Mouse (Mus musculus) Patski (cell line): Measurements from ENCODE around the gene Prkar2a. TPM values are rescaled to one million over a fixed set of nuclear protein-coding genes. Genes with fewer than 3 reads are reported as not detected.

Experiments used
- ATAC-seq: fragments of 100-300 bp; one replicate; pipeline ENCODE4 v1.8.0; 2021
- CTCF ChIA-PET: fragments of 350-600 bp; sonication (Branson Sonifier 250); formaldehyde crosslinking; loops from one replicate; lab custom pipeline; 2022; ENCODE audit warnings: inconsistent platforms; lab: Charles Lee
- POLR2A ChIA-PET: fragments of 350-600 bp; sonication (Branson Sonifier 250); formaldehyde crosslinking; loops from one replicate; lab custom pipeline; 2022; ENCODE audit warnings: antibody characterized with exemption, inconsistent platforms; lab: Charles Lee
- DNase-seq: peaks from one replicate; pipeline ENCODE4 v3.0.0-alpha.2; 2011; ENCODE audit warnings: low read depth, low spot score
- H3K27me3 ChIP-seq: fragments of 371-371 bp; one replicate; pipeline ENCODE4 v1.5.1; 2021
- CTCF ChIP-seq: fragments of 100-300 bp; IDR thresholded peaks from one replicate; pipeline ENCODE4 v1.5.1; 2021
- in situ Hi-C: fragments of 300-500 bp; cut with MboI; formaldehyde crosslinking; loops from 3 replicates; pipeline ENCODE4 v1.11.1; 2018; ENCODE audit warnings: low pct_unique_long_range_greater_than_20kb, mixed read lengths
- polyA plus RNA-seq: library from polyadenylated mRNA; unstranded; gene quantifications from one replicate; pipeline ENCODE4 v1.2.3, GENCODE M21; 2021

Gene Prkar2a
- polyA plus RNA-seq, 1 experiment from 2014 or later = 30.9 TPM

GRCm38 (mm10) chr9:108752142-108752920, 63.2 kb downstream of the Prkar2a start:
- no peak for ATAC-seq
- ChIA-PET POLR2A (interaction anchor here (0.6 kb wide), 2 partner anchors 28 to 267 kb away, joined by 3 to 5 read pairs; no protein-coding TSS in a partner anchor), CTCF (no interaction called here)
- in situ Hi-C loops = no loop called here
- DNase-seq = no peak
- H3K27me3 ChIP-seq = no peaks in the 10 kb centered on the region
- no peak for TF ChIP-seq CTCF

GRCm38 (mm10) chr9:108753326-108753725, 64.2 kb downstream of the Prkar2a start:
- peak; percentile 90 for TF ChIP-seq CTCF
- POLR2A ChIA-PET = interaction anchor here (0.6 kb wide), 1 partner anchor 12 kb away, joined by 3 read pairs; no protein-coding TSS in a partner anchor
- in situ Hi-C loops = no loop called here
- no peaks in the 10 kb centered on the region for H3K27me3 ChIP-seq
- ATAC-seq (peak; percentile 57), DNase-seq (no peak)
- CTCF ChIA-PET = interaction anchor here (0.7 to 1.7 kb wide), 11 partner anchors 10 to 66 kb away, joined by 3 to 7 read pairs (median 5); partner anchors contain the start of gene Nckipsd

- H3K27me3 ChIP-seq = no peaks in the 10 kb centered on the region
- ATAC-seq = no peak
- no peak for DNase-seq
- ChIA-PET POLR2A (interaction anchor here (0.6 kb wide), 1 partner anchor 12 kb away, joined by 3 read pairs; no protein-coding TSS in a partner anchor), CTCF (interaction anchor here (0.7 to 1.7 kb wide), 11 partner anchors 10 to 65 kb away, joined by 3 to 7 read pairs (median 5); partner anchors contain the start of gene Nckipsd)
- in situ Hi-C loops = no loop called here
- TF ChIP-seq CTCF = no peak
Measured at GRCm38 (mm10) chr9:108753976-108754375, 64.9 kb downstream of the Prkar2a start.

DNA sequence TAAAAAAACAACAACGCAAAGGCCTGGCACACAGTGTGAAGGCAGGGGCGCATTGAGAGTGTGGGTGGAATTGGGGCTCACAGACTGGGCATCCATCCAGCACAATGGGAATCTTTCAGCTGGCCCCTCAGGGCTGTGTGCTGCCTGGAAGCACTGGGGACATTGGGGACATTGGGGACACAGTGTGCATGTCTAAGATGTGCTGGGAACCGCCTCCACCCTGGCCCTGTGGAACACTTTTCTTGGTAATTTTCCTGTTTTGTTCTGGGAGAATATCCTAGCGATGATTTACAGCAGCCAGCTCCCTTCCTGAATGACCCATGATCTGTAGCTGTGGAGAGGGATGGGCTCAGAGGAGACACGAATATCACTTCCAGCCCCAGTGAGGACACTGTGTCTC, 65.3 kb downstream of the Prkar2a start:
- POLR2A ChIA-PET = no interaction called here
- in situ Hi-C loops = no loop called here
- CTCF ChIA-PET = interaction anchor here (1.3 to 1.7 kb wide), 4 partner anchors 20 to 65 kb away, joined by 4 to 6 read pairs (median 6); partner anchors contain the start of gene Nckipsd
- no peak for TF ChIP-seq CTCF
- DNase-seq (no peak), ATAC-seq (no peak)
- no peaks in the 10 kb centered on the region for H3K27me3 ChIP-seq

GRCm38 (mm10) chr9:108757406-108757805, 68.3 kb downstream of the Prkar2a start:
- ChIA-PET CTCF (no interaction called here), POLR2A (no interaction called here)
- no peak for TF ChIP-seq CTCF
- in situ Hi-C loops = loop anchor here (5.0 kb wide), 1 partner anchor 45 kb away; no protein-coding TSS in a partner anchor
- ATAC-seq = no peak
- DNase-seq = no peak
- no peaks in the 10 kb centered on the region for H3K27me3 ChIP-seq

DNA sequence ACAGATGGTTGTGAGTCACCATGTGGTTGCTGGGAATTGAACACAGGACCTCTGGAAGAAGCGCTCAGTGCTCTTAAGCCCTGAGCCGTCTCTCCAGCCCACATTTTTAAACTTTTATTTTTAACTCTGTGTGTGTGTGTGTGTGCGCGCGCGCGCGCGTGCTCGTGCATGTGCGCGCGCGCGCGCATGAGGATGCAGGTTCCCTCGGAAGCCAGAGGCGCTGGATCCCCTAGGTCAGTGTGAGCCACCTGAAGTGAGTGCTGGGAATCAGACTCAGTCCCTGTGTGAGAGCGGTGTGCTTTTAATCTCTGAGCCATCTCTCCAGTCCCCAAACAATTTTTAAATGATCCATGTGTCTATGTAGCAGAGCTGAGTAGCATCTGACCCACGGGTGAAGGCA, 70.0 kb downstream of the Prkar2a start:
- no peaks in the 10 kb centered on the region for H3K27me3 ChIP-seq
- TF ChIP-seq CTCF = no peak
- ChIA-PET POLR2A (no interaction called here), CTCF (interaction anchor here (1.3 kb wide), 1 partner anchor 50 kb away, joined by 4 read pairs; no protein-coding TSS in a partner anchor)
- DNase-seq = no peak
- no peak for ATAC-seq
- in situ Hi-C loops = loop anchor here (5.0 kb wide), 1 partner anchor 43 kb away; no protein-coding TSS in a partner anchor

GRCm38 (mm10) chr9:108759805-108760204, 70.7 kb downstream of the Prkar2a start:
- POLR2A ChIA-PET = no interaction called here
- CTCF ChIA-PET = interaction anchor here (1.3 kb wide), 1 partner anchor 49 kb away, joined by 4 read pairs; no protein-coding TSS in a partner anchor
- no peak for ATAC-seq
- in situ Hi-C loops = loop anchor here (5.0 kb wide), 1 partner anchor 42 kb away; no protein-coding TSS in a partner anchor
- no peak for DNase-seq
- peak; percentile 93 for TF ChIP-seq CTCF
- no peaks in the 10 kb centered on the region for H3K27me3 ChIP-seq

DNA sequence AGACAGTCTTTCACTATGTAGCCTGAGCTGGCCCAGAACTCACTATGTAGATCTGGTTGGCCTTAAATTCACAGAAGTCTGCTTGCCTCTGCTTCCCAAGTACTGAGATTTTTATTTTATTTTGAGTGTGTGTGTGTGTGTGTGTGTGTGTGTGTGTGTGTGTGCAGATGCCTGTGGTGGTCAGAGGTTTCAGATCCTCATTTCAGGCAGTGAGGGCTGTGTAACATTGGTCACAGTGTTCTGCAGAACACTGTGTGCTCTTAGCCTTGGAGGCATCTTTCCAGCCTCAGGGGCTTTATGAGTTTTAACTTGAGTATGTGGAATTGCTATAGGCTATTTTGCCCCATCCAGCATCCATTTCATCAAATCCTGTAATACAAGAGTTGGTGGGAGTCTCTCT, 72.4 kb downstream of the Prkar2a start:
- DNase-seq (no peak), ATAC-seq (no peak)
- H3K27me3 ChIP-seq = no peaks in the 10 kb centered on the region
- in situ Hi-C loops = no loop called here
- POLR2A ChIA-PET = no interaction called here
- TF ChIP-seq CTCF = no peak
- CTCF ChIA-PET = no interaction called here

DNA sequence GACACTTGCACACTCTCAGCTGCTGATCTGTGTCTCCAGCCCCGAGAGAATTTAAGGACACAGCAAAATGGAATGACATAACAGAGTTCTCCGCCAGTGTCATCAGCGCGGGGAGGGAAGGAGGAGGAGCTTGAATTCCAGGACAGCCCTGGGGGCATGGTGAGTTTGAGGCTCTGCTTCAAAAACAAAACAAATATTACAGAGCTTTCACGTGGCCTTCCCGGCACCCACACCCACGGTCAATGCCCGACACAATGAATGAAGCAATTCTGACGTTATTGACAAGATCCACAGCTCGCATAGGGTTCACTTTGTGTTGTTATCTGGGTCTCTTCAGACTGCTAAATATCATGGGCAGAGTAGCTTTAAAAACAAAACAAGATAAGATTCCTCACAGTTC, 75.9 kb downstream of the Prkar2a start:
- ChIA-PET CTCF (interaction anchor here (0.7 to 2.2 kb wide), 3 partner anchors 12 to 82 kb away, joined by 3 to 7 read pairs (median 3); no protein-coding TSS in a partner anchor), POLR2A (no interaction called here)
- in situ Hi-C loops = no loop called here
- TF ChIP-seq CTCF = no peak
- ATAC-seq (no peak), DNase-seq (no peak)
- H3K27me3 ChIP-seq = peaks cover 9% of the 10 kb centered on the region

DNA sequence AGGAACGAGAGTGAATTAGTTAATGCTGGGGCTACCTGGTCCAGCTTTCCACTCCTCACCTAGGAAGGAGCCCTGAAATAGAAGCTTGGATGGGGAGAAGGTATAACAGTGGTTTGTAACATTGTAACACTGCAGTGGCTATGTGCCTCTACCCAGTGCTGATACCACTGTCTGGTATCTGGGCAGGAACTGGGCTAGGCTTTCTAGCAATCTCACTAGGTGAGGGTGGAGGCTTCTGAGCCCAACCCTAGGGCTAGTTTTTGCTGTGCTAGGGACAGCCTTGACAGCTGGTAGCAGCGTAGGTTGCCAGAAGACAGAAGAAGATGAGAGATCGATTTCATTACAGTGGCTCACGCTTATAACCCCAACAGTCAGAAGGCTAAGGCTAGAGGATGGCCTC, 87.5 kb downstream of the Prkar2a start:
- no peaks in the 10 kb centered on the region for H3K27me3 ChIP-seq
- DNase-seq (no peak), ATAC-seq (no peak)
- CTCF ChIA-PET = no interaction called here
- POLR2A ChIA-PET = no interaction called here
- in situ Hi-C loops = no loop called here
- no peak for TF ChIP-seq CTCF

DNA sequence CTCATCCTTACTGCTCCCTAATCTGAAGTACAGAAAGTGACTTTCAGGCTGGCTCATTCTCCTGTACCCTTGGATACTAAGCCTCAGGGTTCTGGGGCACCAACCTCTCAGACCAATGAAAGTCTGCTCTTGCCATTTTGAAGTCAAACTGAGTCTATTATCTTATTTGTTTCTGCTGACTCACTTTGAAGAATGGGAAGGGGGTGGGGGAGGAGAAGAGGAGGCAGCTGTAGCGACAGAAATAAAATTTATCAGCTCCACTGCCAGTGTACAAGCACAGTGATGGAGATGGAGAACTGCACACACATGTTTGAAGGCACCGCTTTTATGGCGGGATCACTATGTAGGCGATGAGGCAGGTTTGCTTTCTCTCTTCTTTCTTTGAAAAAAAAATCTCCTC, 88.2 kb downstream of the Prkar2a start:
- no peaks in the 10 kb centered on the region for H3K27me3 ChIP-seq
- POLR2A ChIA-PET = no interaction called here
- in situ Hi-C loops = no loop called here
- CTCF ChIA-PET = no interaction called here
- DNase-seq (no peak), ATAC-seq (no peak)
- TF ChIP-seq CTCF = no peak
